Mouse (Mus musculus) midbrain, embryonic 15.5 days (tissue): ENCODE data around the gene Dab2ip. TPM values are rescaled to one million over a fixed set of nuclear protein-coding genes. Genes with fewer than 3 reads are reported as not detected.

Source experiments
- ATAC-seq: fragments of 200-750 bp; cut with Nextera tagmentation; replicated peaks from 2 replicates; pipeline ENCODE4 v1.8.0; 2017; ENCODE audit warnings: moderate TSS enrichment
- H3K27ac ChIP-seq: fragments of 300-500 bp; sonication (generic); 2 replicates; pipeline ENCODE4 v1.5.1; 2015; ENCODE audit warnings: mild to moderate bottlenecking, inconsistent platforms
- H3K27me3 ChIP-seq: fragments of 300-500 bp; sonication (generic); replicated peaks from 2 replicates; pipeline ENCODE4 v1.6.1; 2015; ENCODE audit warnings: inconsistent platforms
- H3K36me3 ChIP-seq: fragments of 300-500 bp; sonication (generic); replicated peaks from 2 replicates; pipeline ENCODE4 v1.6.1; 2015; ENCODE audit warnings: inconsistent platforms
- H3K4me1 ChIP-seq: fragments of 300-500 bp; sonication (generic); 2 replicates; pipeline ENCODE4 v1.6.1; 2015; ENCODE audit warnings: inconsistent platforms
- H3K4me2 ChIP-seq: fragments of 300-500 bp; sonication (generic); 2 replicates; pipeline ENCODE4 v1.6.1; 2015; ENCODE audit warnings: inconsistent platforms, mild to moderate bottlenecking, moderate library complexity
- H3K4me3 ChIP-seq: fragments of 300-500 bp; sonication (generic); 2 replicates; pipeline ENCODE4 v1.5.1; 2015; ENCODE audit warnings: mild to moderate bottlenecking, inconsistent platforms
- H3K9ac ChIP-seq: fragments of 300-500 bp; sonication (generic); 2 replicates; pipeline ENCODE4 v1.6.1; 2015; ENCODE audit warnings: mild to moderate bottlenecking, inconsistent platforms
- H3K9me3 ChIP-seq: fragments of 300-500 bp; sonication (generic); 2 replicates; pipeline ENCODE4 v1.6.1; 2016; ENCODE audit warnings: inconsistent platforms
- WGBS: fragments of 180-500 bp; shearing (Covaris S2); methylation state at CpG from one replicate; pipeline ENCODE4 v1.1.7; 2015; ENCODE audit warnings: mixed read lengths; 5-methylcytosine and 5-hydroxymethylcytosine counted together
- polyA plus RNA-seq: library from polyadenylated mRNA; unstranded; fragments of >200 nt; fragmentation: Nextera tagmentation; extraction: Ambion mirVana; gene quantifications from 2 replicates; pipeline ENCODE4 v1.2.1, GENCODE M21; 2015

The Dab2ip gene
- polyA plus RNA-seq, 1 experiment from 2014 or later: 79.7 TPM

- peaks cover 19% of the 10 kb centered on the region for H3K4me1 ChIP-seq
- 49% methylated on average over 8 of the region's 8 CpGs for WGBS
- no peak overlapping the region for H3K4me3 ChIP-seq
- H3K27me3 ChIP-seq: no peaks in the 10 kb centered on the region
- no peak overlapping the region for H3K4me2 ChIP-seq
- no peak overlapping the region for H3K9ac ChIP-seq
- no peak for ATAC-seq
- no peaks in the 10 kb centered on the region for H3K36me3 ChIP-seq
- no peak overlapping the region for H3K27ac ChIP-seq
- H3K9me3 ChIP-seq: no peaks in the 10 kb centered on the region
Observed at GRCm38 (mm10) chr2:35655996-35656395, 97.9 kb downstream of the Dab2ip start.

GRCm38 (mm10) chr2:35658311-35658710 is 100.2 kb downstream of the Dab2ip start:
- no peak for ATAC-seq
- Histone ChIP-seq H3K9ac (no peak overlapping the region), H3K4me2 (no peak overlapping the region), H3K4me1 (peaks cover 27% of the 10 kb centered on the region), H3K27me3 (no peaks in the 10 kb centered on the region), H3K36me3 (no peaks in the 10 kb centered on the region), H3K9me3 (no peaks in the 10 kb centered on the region), H3K4me3 (no peak overlapping the region), H3K27ac (no peak overlapping the region)
- WGBS: 69% methylated on average over 3 of the region's 3 CpGs

GRCm38 (mm10) chr2:35659578-35660194 is 101.6 kb downstream of the Dab2ip start:
- H3K27ac ChIP-seq: no peak overlapping the region
- 91% methylated on average over 5 of the region's 5 CpGs for WGBS
- no peak for ATAC-seq
- H3K9me3 ChIP-seq: no peaks in the 10 kb centered on the region
- peaks cover 41% of the 10 kb centered on the region for H3K4me1 ChIP-seq
- H3K4me2 ChIP-seq: no peak overlapping the region
- H3K27me3 ChIP-seq: no peaks in the 10 kb centered on the region
- H3K9ac ChIP-seq: no peak overlapping the region
- no peaks in the 10 kb centered on the region for H3K36me3 ChIP-seq
- H3K4me3 ChIP-seq: no peak overlapping the region

DNA sequence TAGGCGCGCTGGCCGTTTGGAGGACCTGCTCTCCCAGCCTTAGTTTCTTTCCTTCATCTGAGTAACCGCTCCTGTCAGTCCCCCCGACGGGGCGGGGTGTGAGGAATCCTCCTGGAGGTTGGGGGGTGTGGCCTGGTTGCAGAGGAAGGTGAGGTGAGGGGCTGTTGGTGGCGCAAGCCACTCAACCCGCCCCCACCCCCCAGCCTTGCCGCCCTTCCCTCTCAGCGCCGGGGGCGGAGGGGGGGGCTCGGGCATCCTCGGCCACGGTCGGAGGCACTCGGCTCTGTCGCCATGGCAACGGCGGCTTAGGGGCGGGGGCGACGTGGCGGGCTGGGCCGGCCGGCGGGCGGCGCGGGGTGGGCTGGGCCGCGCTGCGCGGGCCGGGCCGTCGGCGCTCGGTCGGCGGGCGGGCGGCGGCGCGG is 102.9 kb downstream of the Dab2ip start:
- H3K27me3 ChIP-seq: no peaks in the 10 kb centered on the region
- H3K9me3 ChIP-seq: no peaks in the 10 kb centered on the region
- WGBS: 0% methylated on average over 30 of the region's 47 CpGs
- H3K4me2 ChIP-seq: peak overlapping the region; percentile 79
- ATAC-seq: peak; percentile 78
- peaks cover 51% of the 10 kb centered on the region for H3K4me1 ChIP-seq
- H3K36me3 ChIP-seq: no peaks in the 10 kb centered on the region
- H3K9ac ChIP-seq: peak overlapping the region; percentile 96
- H3K27ac ChIP-seq: peak overlapping the region; percentile 89
- H3K4me3 ChIP-seq: peak overlapping the region; percentile 97

GRCm38 (mm10) chr2:35661454-35662000 is 103.5 kb downstream of the Dab2ip start:
- peaks cover 50% of the 10 kb centered on the region for H3K4me1 ChIP-seq
- H3K4me3 ChIP-seq: peak overlapping the region; percentile 97

GRCm38 (mm10) chr2:35662001-35662491 is 104.0 kb downstream of the Dab2ip start:
- Histone ChIP-seq H3K27me3 (no peaks in the 10 kb centered on the region), H3K27ac (peak overlapping the region; percentile 89), H3K36me3 (no peaks in the 10 kb centered on the region), H3K9me3 (no peaks in the 10 kb centered on the region), H3K4me2 (peak overlapping the region; percentile 79), H3K9ac (peak overlapping the region; percentile 96), H3K4me3 (peak overlapping the region; percentile 97), H3K4me1 (peaks cover 51% of the 10 kb centered on the region)
- peak; percentile 72 for ATAC-seq
- WGBS: under 1% methylated on average over 23 of the region's 24 CpGs

More at GRCm38 (mm10) chr2:35661454-35662000, 103.5 kb downstream of the Dab2ip start:
- Histone ChIP-seq H3K9me3 (no peaks in the 10 kb centered on the region), H3K27me3 (no peaks in the 10 kb centered on the region), H3K27ac (peak overlapping the region; percentile 89), H3K9ac (peak overlapping the region; percentile 96), H3K36me3 (no peaks in the 10 kb centered on the region), H3K4me2 (peak overlapping the region; percentile 79)
- under 1% methylated on average over 43 of the region's 51 CpGs for WGBS
- ATAC-seq: peak; percentile 58

- peak; percentile 13 for ATAC-seq
- 5% methylated on average over 26 of the region's 26 CpGs for WGBS
Observed at GRCm38 (mm10) chr2:35662738-35663550, 104.9 kb downstream of the Dab2ip start.

GRCm38 (mm10) chr2:35667746-35668145 is 109.7 kb downstream of the Dab2ip start:
- Histone ChIP-seq H3K27me3 (no peaks in the 10 kb centered on the region), H3K9me3 (no peaks in the 10 kb centered on the region), H3K4me3 (no peak overlapping the region), H3K9ac (no peak overlapping the region), H3K36me3 (no peaks in the 10 kb centered on the region), H3K4me2 (no peak overlapping the region), H3K4me1 (peaks cover 94% of the 10 kb centered on the region), H3K27ac (no peak overlapping the region)
- 72% methylated on average over 8 of the region's 8 CpGs for WGBS
- ATAC-seq: no peak

More at GRCm38 (mm10) chr2:35662738-35663550, 104.9 kb downstream of the Dab2ip start:
- Histone ChIP-seq H3K9me3 (no peaks in the 10 kb centered on the region), H3K4me1 (peaks cover 57% of the 10 kb centered on the region), H3K4me3 (peak overlapping the region; percentile 97), H3K9ac (peak overlapping the region; percentile 96), H3K36me3 (no peaks in the 10 kb centered on the region), H3K27ac (peak overlapping the region; percentile 89), H3K27me3 (no peaks in the 10 kb centered on the region), H3K4me2 (peak overlapping the region; percentile 79)

- Histone ChIP-seq H3K4me3 (no peak overlapping the region), H3K4me1 (peaks cover 85% of the 10 kb centered on the region), H3K36me3 (no peaks in the 10 kb centered on the region), H3K9ac (no peak overlapping the region), H3K27me3 (no peaks in the 10 kb centered on the region), H3K9me3 (no peaks in the 10 kb centered on the region), H3K4me2 (no peak overlapping the region), H3K27ac (no peak overlapping the region)
- no peak for ATAC-seq
- WGBS: 54% methylated on average over 4 of the region's 4 CpGs
Observed at GRCm38 (mm10) chr2:35669217-35669616, 111.2 kb downstream of the Dab2ip start.

DNA sequence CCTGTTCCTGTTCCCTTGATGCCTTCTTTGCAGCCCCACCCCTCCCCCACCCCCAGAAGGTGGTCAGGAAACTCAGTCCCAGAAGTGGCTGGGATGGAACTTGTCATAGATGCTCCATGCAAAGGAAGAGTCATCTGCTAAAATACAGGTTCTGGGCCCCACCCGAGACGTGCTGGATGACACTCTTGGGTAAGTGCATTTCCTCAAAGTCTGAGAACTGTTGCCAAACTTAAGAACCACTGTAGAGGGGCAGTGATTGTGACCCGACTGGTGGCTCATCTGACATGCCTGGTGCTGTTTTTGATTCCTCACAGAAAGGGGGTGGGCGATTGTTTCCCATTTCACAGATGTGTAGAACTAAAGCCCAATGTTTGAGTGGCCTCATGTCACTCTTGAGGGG is 111.7 kb downstream of the Dab2ip start:
- H3K4me2 ChIP-seq: no peak overlapping the region
- no peak overlapping the region for H3K9ac ChIP-seq
- 89% methylated on average over 4 of the region's 4 CpGs for WGBS
- H3K27me3 ChIP-seq: no peaks in the 10 kb centered on the region
- H3K4me3 ChIP-seq: no peak overlapping the region
- no peak for ATAC-seq
- H3K36me3 ChIP-seq: no peaks in the 10 kb centered on the region
- H3K9me3 ChIP-seq: no peaks in the 10 kb centered on the region
- no peak overlapping the region for H3K27ac ChIP-seq
- peaks cover 83% of the 10 kb centered on the region for H3K4me1 ChIP-seq

DNA sequence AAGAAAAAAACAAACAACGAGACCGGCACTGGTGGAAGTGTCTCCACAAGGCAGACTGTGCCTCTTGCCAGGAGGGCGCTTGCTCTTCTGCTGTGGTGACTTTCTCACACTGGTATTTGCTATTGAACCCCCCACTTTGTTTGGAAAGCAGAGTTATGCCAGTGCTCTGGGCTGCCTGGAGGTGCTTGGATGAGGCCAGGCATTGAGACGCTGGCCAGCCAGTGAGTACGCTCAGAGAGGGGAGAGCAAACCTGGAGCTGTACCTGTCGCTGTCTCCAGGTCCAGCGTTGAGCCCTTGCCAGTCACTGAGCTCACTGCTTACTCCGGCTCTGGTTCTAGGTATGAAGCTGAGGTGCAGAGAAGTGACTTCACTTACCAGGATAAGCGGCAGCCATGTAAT is 112.2 kb downstream of the Dab2ip start:
- WGBS: 87% methylated on average over 9 of the region's 9 CpGs
- H3K4me3 ChIP-seq: no peak overlapping the region
- no peak overlapping the region for H3K27ac ChIP-seq
- no peaks in the 10 kb centered on the region for H3K27me3 ChIP-seq
- no peaks in the 10 kb centered on the region for H3K9me3 ChIP-seq
- H3K4me2 ChIP-seq: no peak overlapping the region
- ATAC-seq: no peak
- peaks cover 81% of the 10 kb centered on the region for H3K4me1 ChIP-seq
- no peak overlapping the region for H3K9ac ChIP-seq
- H3K36me3 ChIP-seq: no peaks in the 10 kb centered on the region
